Mouse (Mus musculus) lung, postnatal 0 days (tissue): Measurements from ENCODE around the gene Tph1.

ENCODE experiments used
- CTCF ChIP-seq: IDR thresholded peaks from 2 replicates; pipeline ENCODE4 v1.5.1; 2016; ENCODE audit warnings: antibody characterized with exemption, mild to moderate bottlenecking
- EP300 ChIP-seq: IDR thresholded peaks from 2 replicates; pipeline ENCODE4 v1.6.1; 2016; ENCODE audit warnings: antibody characterized with exemption, mild to moderate bottlenecking, control low read depth

- TF ChIP-seq CTCF (no peak), EP300 (no peak)
Measured at GRCm38 (mm10) chr7:46639692-46640031, 32.7 kb downstream of the Tph1 start, which contains the start of gene Sergef.
